Mouse (Mus musculus) heart, embryonic 11.5 days (tissue): ENCODE measurements around the gene Ntf3. TPM values are rescaled to one million over a fixed set of nuclear protein-coding genes. Genes with fewer than 3 reads are reported as not detected.
A peak's percentile ranks its signal among the peaks of the same experiment; 100 is the strongest.

ENCODE experiments used
- ATAC-seq: fragments of 200-750 bp; cut with Nextera tagmentation; replicated peaks from 2 replicates; pipeline ENCODE4 v1.8.0; 2017; ENCODE audit warnings: moderate library complexity; ENCODE audit not compliant: insufficient number of reproducible peaks, low FRiP score, low TSS enrichment
- H3K27ac ChIP-seq: fragments of 300-500 bp; sonication (generic); 2 replicates; pipeline ENCODE4 v1.5.1; 2014; ENCODE audit warnings: mild to moderate bottlenecking, low read depth, low read length
- H3K27me3 ChIP-seq: fragments of 300-500 bp; sonication (generic); 2 replicates; pipeline ENCODE4 v1.6.1; 2014; ENCODE audit warnings: mild to moderate bottlenecking, low read length, mixed read lengths; ENCODE audit not compliant: control insufficient read depth, insufficient read depth
- H3K36me3 ChIP-seq: fragments of 300-500 bp; sonication (generic); 2 replicates; pipeline ENCODE4 v1.6.1; 2014; ENCODE audit warnings: mild to moderate bottlenecking, low read length, moderate library complexity, mixed read lengths; ENCODE audit not compliant: control insufficient read depth, insufficient read depth
- H3K4me1 ChIP-seq: fragments of 300-500 bp; sonication (generic); 2 replicates; pipeline ENCODE4 v1.6.1; 2014; ENCODE audit warnings: low read length; ENCODE audit not compliant: control insufficient read depth, insufficient read depth
- H3K4me2 ChIP-seq: fragments of 300-500 bp; sonication (generic); 2 replicates; pipeline ENCODE4 v1.6.1; 2014; ENCODE audit warnings: mild to moderate bottlenecking, moderate library complexity
- H3K4me3 ChIP-seq: fragments of 300-500 bp; sonication (generic); 2 replicates; pipeline ENCODE4 v1.5.1; 2014; ENCODE audit warnings: low read depth, low read length
- H3K9ac ChIP-seq: fragments of 300-500 bp; sonication (generic); 2 replicates; pipeline ENCODE4 v1.6.1; 2014; ENCODE audit warnings: mild to moderate bottlenecking, low read depth, low read length, moderate library complexity
- H3K9me3 ChIP-seq: fragments of 300-500 bp; sonication (generic); replicated peaks from 2 replicates; pipeline ENCODE4 v1.6.1; 2016; ENCODE audit warnings: low read length; ENCODE audit not compliant: control insufficient read depth
- WGBS: fragments of 180-500 bp; shearing (Covaris S2); extraction: QIAGEN DNeasy Blood & Tissue Kit; methylation state at CpG from one replicate; pipeline ENCODE4 v1.1.7; 2014; ENCODE audit not compliant: insufficient replicate concordance; 5-methylcytosine and 5-hydroxymethylcytosine counted together
- polyA plus RNA-seq: library from polyadenylated mRNA; unstranded; fragments of >200 nt; fragmentation: Nextera tagmentation; extraction: Ambion mirVana; gene quantifications from 2 replicates; pipeline ENCODE4 v1.2.1, GENCODE M21; 2014

Ntf3 gene
- polyA plus RNA-seq, 1 experiment from 2014 or later, result 8.6 TPM

- under 1% methylated on average over 41 of the region's 41 CpGs for WGBS
- H3K4me1 ChIP-seq, result peaks cover 28% of the 10 kb centered on the region
- no peak; the same call in 1 of the 2 replicates for ATAC-seq
These were observed 2.6 kb downstream of the Ntf3 start for GRCm38 (mm10) chr6:126163861-126164755.

GRCm38 (mm10) chr6:126163181-126163621 is 3.5 kb downstream of the Ntf3 start:
- H3K9me3 ChIP-seq, result no peaks in the 10 kb centered on the region
- H3K36me3 ChIP-seq, result no peaks in the 10 kb centered on the region
- H3K4me2 ChIP-seq, result peak overlapping the region; percentile 83
- ATAC-seq, result peak; percentile 37
- under 1% methylated on average over 25 of the region's 25 CpGs for WGBS
- H3K27ac ChIP-seq, result no peak overlapping the region
- H3K27me3 ChIP-seq, result peaks cover 15% of the 10 kb centered on the region
- peak overlapping the region; percentile 54 for H3K4me3 ChIP-seq
- peaks cover 28% of the 10 kb centered on the region for H3K4me1 ChIP-seq
- peak overlapping the region; percentile 69 for H3K9ac ChIP-seq

More at GRCm38 (mm10) chr6:126163861-126164755, 2.6 kb downstream of the Ntf3 start:
- peak overlapping the region; percentile 83 for H3K4me2 ChIP-seq
- peak overlapping the region; percentile 54 for H3K4me3 ChIP-seq
- H3K27me3 ChIP-seq, result peaks cover 15% of the 10 kb centered on the region
- no peak overlapping the region for H3K27ac ChIP-seq
- no peaks in the 10 kb centered on the region for H3K36me3 ChIP-seq
- H3K9ac ChIP-seq, result peak overlapping the region; percentile 69
- H3K9me3 ChIP-seq, result no peaks in the 10 kb centered on the region

- H3K9ac ChIP-seq, result peak overlapping the region; percentile 69
- peak overlapping the region; percentile 83 for H3K4me2 ChIP-seq
- H3K9me3 ChIP-seq, result no peaks in the 10 kb centered on the region
- H3K4me3 ChIP-seq, result peak overlapping the region; percentile 54
- H3K27ac ChIP-seq, result peak overlapping the region; percentile 51; the same call in 1 of the 2 replicates
- no peaks in the 10 kb centered on the region for H3K36me3 ChIP-seq
- no peak for ATAC-seq
- peaks cover 15% of the 10 kb centered on the region for H3K27me3 ChIP-seq
- peaks cover 28% of the 10 kb centered on the region for H3K4me1 ChIP-seq
- WGBS, result 5% methylated on average over 10 of the region's 10 CpGs
These were observed 4.4 kb downstream of the Ntf3 start for GRCm38 (mm10) chr6:126162351-126162758.

- Histone ChIP-seq H3K4me2 (peak overlapping the region; percentile 83), H3K9ac (peak overlapping the region; percentile 69; the same call in 1 of the 2 replicates), H3K4me3 (peak overlapping the region; percentile 54), H3K9me3 (no peaks in the 10 kb centered on the region), H3K27ac (no peak overlapping the region), H3K4me1 (peaks cover 28% of the 10 kb centered on the region), H3K36me3 (no peaks in the 10 kb centered on the region), H3K27me3 (peaks cover 15% of the 10 kb centered on the region)
- ATAC-seq, result no peak
- WGBS, result 54% methylated on average over 8 of the region's 8 CpGs
These were observed 5.0 kb downstream of the Ntf3 start for GRCm38 (mm10) chr6:126161571-126162340.

GRCm38 (mm10) chr6:126160067-126160411 is 6.7 kb downstream of the Ntf3 start:
- ATAC-seq, result no peak

GRCm38 (mm10) chr6:126159279-126160066 is 7.2 kb downstream of the Ntf3 start:
- Histone ChIP-seq H3K9me3 (no peaks in the 10 kb centered on the region), H3K4me1 (peaks cover 24% of the 10 kb centered on the region), H3K27ac (no peak overlapping the region), H3K9ac (no peak overlapping the region), H3K4me3 (no peak overlapping the region), H3K36me3 (no peaks in the 10 kb centered on the region), H3K27me3 (peaks cover 6% of the 10 kb centered on the region), H3K4me2 (no peak overlapping the region)
- 84% methylated on average over 13 of the region's 13 CpGs for WGBS
- no peak for ATAC-seq

More at GRCm38 (mm10) chr6:126160067-126160411, 6.7 kb downstream of the Ntf3 start:
- Histone ChIP-seq H3K27me3 (peaks cover 7% of the 10 kb centered on the region), H3K4me3 (no peak overlapping the region), H3K36me3 (no peaks in the 10 kb centered on the region), H3K4me1 (peaks cover 21% of the 10 kb centered on the region), H3K9me3 (no peaks in the 10 kb centered on the region), H3K4me2 (no peak overlapping the region), H3K9ac (no peak overlapping the region), H3K27ac (no peak overlapping the region)
- 42% methylated on average over 5 of the region's 5 CpGs for WGBS

- Histone ChIP-seq H3K27ac (no peak overlapping the region), H3K9me3 (no peaks in the 10 kb centered on the region), H3K9ac (no peak overlapping the region), H3K4me1 (peaks cover 4% of the 10 kb centered on the region), H3K36me3 (no peaks in the 10 kb centered on the region), H3K4me3 (no peak overlapping the region), H3K4me2 (no peak overlapping the region), H3K27me3 (no peaks in the 10 kb centered on the region)
- no peak for ATAC-seq
- WGBS, result 90% methylated on average over 2 of the region's 2 CpGs
These were observed 10.8 kb downstream of the Ntf3 start for GRCm38 (mm10) chr6:126155928-126156327.
